19 mouse cellular contexts compared by ENCODE assay signal in the genomic region with DNA sequence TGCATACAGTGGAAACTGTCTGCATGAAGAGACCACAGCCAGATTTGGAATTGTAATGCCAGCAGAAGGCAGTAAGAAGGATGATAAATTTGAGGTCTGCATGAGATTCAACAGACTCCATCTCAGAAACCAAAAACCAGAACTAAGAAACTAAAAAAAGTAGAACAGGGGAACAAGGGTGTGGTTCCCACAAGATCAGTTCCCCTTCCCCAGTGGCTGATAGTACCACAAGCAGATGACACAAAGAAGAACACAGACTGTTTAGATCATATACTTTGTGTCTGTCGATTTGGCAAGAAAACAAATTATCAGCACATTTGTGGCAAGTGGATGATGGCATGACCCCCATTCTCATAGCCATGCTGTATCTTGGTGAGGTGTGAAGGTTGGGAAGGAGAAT. TPM values are rescaled to one million over a fixed set of nuclear protein-coding genes. Genes with fewer than 3 reads are reported as not detected.
DNase-seq lines count a peak whose midpoint lies in the region; ATAC-seq lines count a peak whose summit lies in the region.
"Had no signal": no experiment of that assay in that cellular context is flagged by ENCODE, and none has a peak within 500 bp of the region (broad histone marks: within the 10 kb centered on the region; RNA-seq: fewer than 3 reads in every experiment).

No protein-coding gene starts in this region.

- no peak overlapping the region for H3K27ac ChIP-seq in midbrain, embryonic 14.5 days (replicated peaks; ENCODE audit: low read depth, low read length)
- H3K27ac ChIP-seq: embryonic facial prominence, embryonic 15.5 days; midbrain, embryonic 15.5 days; stomach, postnatal 0 days had no signal

- H3K9ac ChIP-seq in midbrain, embryonic 14.5 days (replicated peaks; ENCODE audit: low read length), result no peak overlapping the region
- H3K9ac ChIP-seq: embryonic facial prominence, embryonic 15.5 days; forebrain, postnatal 0 days; lung, embryonic 14.5 days; midbrain, embryonic 15.5 days had no signal

- intact Hi-C loops in heart, postnatal 36 days (cut with DNase I), result no loop called here

- DNase-seq in heart, adult 8-10 months (ENCODE audit: low spot score), result peak; percentile 20
- no peak for DNase-seq in heart, postnatal 36 days
- peak; percentile 58 for DNase-seq in A20 (ENCODE audit: low read depth, low spot score)
- peak; percentile 33 to 36 for DNase-seq in monocyte, adult 2 months (ENCODE audit: low read depth in 1 of 2, low spot score in 2 of 2)
- DNase-seq in gastrocnemius, adult 18-20 months (ENCODE audit: low spot score), result no peak
- no peak for DNase-seq in midbrain, embryonic 14.5 days
- no peak for DNase-seq in thymus, postnatal 0 days (ENCODE audit: low spot score)
- DNase-seq: cerebellum, postnatal 36 days; forebrain, postnatal 0 days; gastrocnemius, postnatal 36 days; lung, embryonic 14.5 days had no signal

- no peaks in the 10 kb centered on the region for H3K27me3 ChIP-seq in midbrain, embryonic 14.5 days (ENCODE audit: control insufficient read depth, insufficient read depth, low read length)
- H3K27me3 ChIP-seq: embryonic facial prominence, embryonic 15.5 days; midbrain, embryonic 15.5 days had no signal

- ATAC-seq in common myeloid progenitor, adult 5-6 weeks (replicated peaks; ENCODE audit: low read depth, poor library complexity, severe bottlenecking), result peak; percentile 69
- no peak for ATAC-seq in midbrain, embryonic 14.5 days (ENCODE audit: low FRiP score, low TSS enrichment)
- ATAC-seq: activated CD4-positive, CD25-positive, alpha-beta regulatory T cell, adult 4 months; forebrain, postnatal 0 days; hindbrain, embryonic 16.5 days; midbrain, embryonic 15.5 days had no signal

- no peaks in the 10 kb centered on the region for H3K4me1 ChIP-seq in midbrain, embryonic 14.5 days (ENCODE audit: control insufficient read depth, insufficient read depth, low read length)
- H3K4me1 ChIP-seq: embryonic facial prominence, embryonic 15.5 days; midbrain, embryonic 15.5 days had no signal

- no peaks in the 10 kb centered on the region for H3K36me3 ChIP-seq in midbrain, embryonic 14.5 days (ENCODE audit: control insufficient read depth, insufficient read depth, low read length)
- H3K36me3 ChIP-seq: embryonic facial prominence, embryonic 15.5 days; midbrain, embryonic 15.5 days had no signal

- H3K9me3 ChIP-seq in midbrain, embryonic 14.5 days (ENCODE audit: control insufficient read depth, low read length), result no peaks in the 10 kb centered on the region
- H3K9me3 ChIP-seq: embryonic facial prominence, embryonic 15.5 days; midbrain, embryonic 15.5 days had no signal

- H3K4me3 ChIP-seq in midbrain, embryonic 14.5 days (replicated peaks; ENCODE audit: low read depth, low read length), result no peak overlapping the region
- H3K4me3 ChIP-seq: embryonic facial prominence, embryonic 15.5 days; midbrain, embryonic 15.5 days had no signal

- WGBS in midbrain, embryonic 14.5 days, result 94% methylated on average over 1 of the region's 1 CpGs

- H3K4me2 ChIP-seq in midbrain, embryonic 14.5 days (ENCODE audit: low read length), result no peak overlapping the region
- H3K4me2 ChIP-seq: embryonic facial prominence, embryonic 15.5 days; lung, embryonic 14.5 days; midbrain, embryonic 15.5 days had no signal

RNA-seq across cellular contexts. Expression of a gene that starts 24.6 kb away (rescaled TPM):
- total RNA-seq in heart, adult 8-10 months (2022), result under 1 TPM in 3 of 4 experiments, not detected in 1; 0.34 to 0.75 (median 0.72) TPM
- 1 to 10 TPM in 1 of 2 experiments, under 1 TPM in 1; 0.54 to 1.7 TPM for total RNA-seq in heart, postnatal 36 days (2021)
- not detected in 2 replicates for total RNA-seq in common myeloid progenitor, adult 5-6 weeks (2017)
- total RNA-seq in gastrocnemius, adult 18-20 months (2021), result under 1 TPM in 1 of 2 experiments, not detected in 1; 0.64 TPM
- not detected in 2 replicates for polyA plus RNA-seq in midbrain, embryonic 14.5 days (2014; fragmentation: Nextera tagmentation; extraction: Ambion mirVana)
- polyA plus RNA-seq in thymus, postnatal 0 days (2015; fragmentation: Nextera tagmentation; extraction: Ambion mirVana), result 0.56 and 1.1 TPM in 2 replicates
- total RNA-seq: layer of hippocampus, postnatal 10 days; left cerebral cortex, postnatal 36 days had no signal
- polyA plus RNA-seq: hindbrain, embryonic 16.5 days; stomach, postnatal 0 days had no signal

RNA-seq across cellular contexts. Expression of a gene that starts 24.7 kb away (rescaled TPM):
- 1 to 10 TPM; 1.1 to 3.8 (median 2.0) TPM for total RNA-seq in heart, adult 8-10 months (2022)
- 1 to 10 TPM; 1.9 to 3.5 TPM for total RNA-seq in heart, postnatal 36 days (2021)
- 8.1 and 11.0 TPM in 2 replicates for total RNA-seq in common myeloid progenitor, adult 5-6 weeks (2017)
- total RNA-seq in gastrocnemius, adult 18-20 months (2021), result 1 to 10 TPM; 1.0 to 1.1 TPM
- 0.12 and 0.71 TPM in 2 replicates for polyA plus RNA-seq in midbrain, embryonic 14.5 days (2014; fragmentation: Nextera tagmentation; extraction: Ambion mirVana)
- 2.1 and 2.3 TPM in 2 replicates for polyA plus RNA-seq in thymus, postnatal 0 days (2015; fragmentation: Nextera tagmentation; extraction: Ambion mirVana)
- total RNA-seq: forebrain, postnatal 0 days had no signal

RNA-seq across cellular contexts. Expression of a gene that starts 35.0 kb away (rescaled TPM):
- 1 to 10 TPM in 3 of 4 experiments, under 1 TPM in 1; 0.88 to 5.6 (median 1.7) TPM for total RNA-seq in heart, adult 8-10 months (2022)
- total RNA-seq in heart, postnatal 36 days (2021), result 1 to 10 TPM; 1.2 to 2.2 TPM
- 11.6 and 17.0 TPM in 2 replicates for total RNA-seq in common myeloid progenitor, adult 5-6 weeks (2017)
- under 1 TPM; 0.57 to 0.69 TPM for total RNA-seq in gastrocnemius, adult 18-20 months (2021)
- 3.4 TPM in 1 of 2 replicates, not detected in the other for polyA plus RNA-seq in midbrain, embryonic 14.5 days (2014; fragmentation: Nextera tagmentation; extraction: Ambion mirVana)
- polyA plus RNA-seq in thymus, postnatal 0 days (2015; fragmentation: Nextera tagmentation; extraction: Ambion mirVana), result 5.2 and 5.4 TPM in 2 replicates

Comparison
In these comparisons a context has a peak if more than half of its experiments do, and no peak if none do; other contexts are left out.
1. DNase-seq: peak in heart, adult 8-10 months (single experiment), A20 (single experiment) and monocyte, adult 2 months (2 of 2); none in heart, postnatal 36 days (0 of 2), gastrocnemius, adult 18-20 months (single experiment), midbrain, embryonic 14.5 days (single experiment) and thymus, postnatal 0 days (single experiment).